Mouse (Mus musculus) lung, embryonic 14.5 days (tissue): ENCODE results near the gene Smpd3. TPM values are rescaled to one million over a fixed set of nuclear protein-coding genes. Genes with fewer than 3 reads are reported as not detected.

ENCODE experiments used
- ATAC-seq: fragments of 200-750 bp; cut with Nextera tagmentation; 2 replicates; pipeline ENCODE4 v1.8.0; 2017; ENCODE audit warnings: mild to moderate bottlenecking, moderate TSS enrichment, moderate library complexity; ENCODE audit not compliant: insufficient read depth
- DNase-seq: peaks from one replicate; pipeline ENCODE4 v3.0.0-alpha.2; 2015
- H3K27ac ChIP-seq: fragments of 300-500 bp; sonication (generic); 2 replicates; pipeline ENCODE4 v1.5.1; 2014; ENCODE audit warnings: low read depth, mild to moderate bottlenecking, moderate library complexity
- H3K27me3 ChIP-seq: fragments of 300-500 bp; sonication (generic); 2 replicates; pipeline ENCODE4 v1.6.1; 2014; ENCODE audit warnings: low read length, control low read depth; ENCODE audit not compliant: insufficient read depth
- H3K36me3 ChIP-seq: fragments of 300-500 bp; sonication (generic); 2 replicates; pipeline ENCODE4 v1.6.1; 2014; ENCODE audit warnings: control low read depth; ENCODE audit not compliant: insufficient read depth
- H3K4me1 ChIP-seq: fragments of 300-500 bp; sonication (generic); 2 replicates; pipeline ENCODE4 v1.6.1; 2014; ENCODE audit warnings: antibody characterized with exemption, control low read depth; ENCODE audit not compliant: insufficient read depth
- H3K4me2 ChIP-seq: fragments of 300-500 bp; sonication (generic); 2 replicates; pipeline ENCODE4 v1.6.1; 2014; ENCODE audit warnings: mild to moderate bottlenecking
- H3K4me3 ChIP-seq: fragments of 300-500 bp; sonication (generic); 2 replicates; pipeline ENCODE4 v1.5.1; 2014; ENCODE audit warnings: low read depth, low read length
- H3K9ac ChIP-seq: fragments of 300-500 bp; sonication (generic); 2 replicates; pipeline ENCODE4 v1.6.1; 2014
- H3K9me3 ChIP-seq: fragments of 300-500 bp; sonication (generic); 2 replicates; pipeline ENCODE4 v1.6.1; 2016; ENCODE audit warnings: low read depth, low read length, control low read depth
- CTCF ChIP-seq: IDR thresholded peaks from 2 replicates; pipeline ENCODE4 v1.5.1; 2016; ENCODE audit warnings: antibody characterized with exemption, low read depth
- WGBS: fragments of 180-500 bp; shearing (Covaris S2); extraction: QIAGEN DNeasy Blood & Tissue Kit; methylation state at CpG from one replicate; pipeline ENCODE4 v1.1.7; 2014; 5-methylcytosine and 5-hydroxymethylcytosine counted together
- polyA plus RNA-seq: library from polyadenylated mRNA; unstranded; fragments of >200 nt; fragmentation: Nextera tagmentation; extraction: Ambion mirVana; gene quantifications from 2 replicates; pipeline ENCODE4 v1.2.1, GENCODE M21; 2014

Gene Smpd3
- polyA plus RNA-seq, 1 experiment from 2014 or later: 0.93 TPM

DNA sequence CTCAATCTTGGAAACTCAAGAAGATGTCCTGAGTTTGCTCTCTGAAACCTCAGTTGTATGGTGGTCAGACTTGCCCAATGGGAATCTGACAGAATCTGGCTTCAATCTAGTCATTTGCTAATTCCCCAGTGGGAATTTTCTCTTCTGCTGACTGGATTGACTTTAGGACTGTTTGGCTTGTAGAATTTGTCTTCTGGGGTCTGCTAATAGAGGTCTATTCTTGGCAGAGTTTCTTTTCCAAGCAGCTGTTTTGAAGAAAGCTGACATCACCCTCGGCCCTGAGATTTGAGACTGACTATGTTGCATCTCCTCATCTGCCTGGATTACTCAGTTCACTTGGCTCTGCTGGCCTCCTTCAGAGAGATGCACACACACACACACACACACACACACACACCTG lies 38.9 kb downstream of the Smpd3 start:
- H3K27me3 ChIP-seq: no peaks in the 10 kb centered on the region
- no peak for TF ChIP-seq CTCF
- DNase-seq: no peak
- no peaks in the 10 kb centered on the region for H3K9me3 ChIP-seq
- no peak overlapping the region for H3K4me2 ChIP-seq
- 50% methylated on average over 1 of the region's 1 CpGs for WGBS
- H3K4me1 ChIP-seq: no peaks in the 10 kb centered on the region
- no peak overlapping the region for H3K27ac ChIP-seq
- ATAC-seq: no peak
- no peaks in the 10 kb centered on the region for H3K36me3 ChIP-seq
- H3K9ac ChIP-seq: no peak overlapping the region
- H3K4me3 ChIP-seq: no peak overlapping the region

DNA sequence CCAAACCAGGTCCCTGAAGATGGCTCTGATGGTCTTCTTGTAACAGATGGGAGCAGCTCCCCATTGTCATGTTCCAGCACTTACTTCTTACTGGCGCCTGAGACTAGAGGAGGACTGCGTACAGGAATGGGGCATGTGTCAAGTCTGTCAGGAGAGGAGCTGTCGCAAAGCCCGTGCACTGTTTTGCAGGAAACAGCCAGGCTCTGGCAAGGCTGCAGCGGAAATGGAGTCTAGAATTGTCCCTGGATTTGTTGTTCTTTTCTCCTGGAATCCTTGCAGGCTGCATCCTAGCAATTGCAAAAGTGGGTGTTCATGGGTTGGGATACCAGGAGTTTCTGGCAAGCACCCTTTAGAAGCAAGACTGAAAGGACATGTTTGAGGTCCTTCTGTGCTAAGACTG lies 39.5 kb downstream of the Smpd3 start:
- Histone ChIP-seq H3K9ac (no peak overlapping the region), H3K27me3 (no peaks in the 10 kb centered on the region), H3K4me2 (no peak overlapping the region), H3K36me3 (no peaks in the 10 kb centered on the region), H3K4me1 (no peaks in the 10 kb centered on the region), H3K9me3 (no peaks in the 10 kb centered on the region), H3K27ac (no peak overlapping the region; the same call in 1 of the 2 replicates), H3K4me3 (no peak overlapping the region)
- peak; percentile 34 for DNase-seq
- WGBS: 29% methylated on average over 5 of the region's 5 CpGs
- TF ChIP-seq CTCF: no peak
- no peak for ATAC-seq

DNA sequence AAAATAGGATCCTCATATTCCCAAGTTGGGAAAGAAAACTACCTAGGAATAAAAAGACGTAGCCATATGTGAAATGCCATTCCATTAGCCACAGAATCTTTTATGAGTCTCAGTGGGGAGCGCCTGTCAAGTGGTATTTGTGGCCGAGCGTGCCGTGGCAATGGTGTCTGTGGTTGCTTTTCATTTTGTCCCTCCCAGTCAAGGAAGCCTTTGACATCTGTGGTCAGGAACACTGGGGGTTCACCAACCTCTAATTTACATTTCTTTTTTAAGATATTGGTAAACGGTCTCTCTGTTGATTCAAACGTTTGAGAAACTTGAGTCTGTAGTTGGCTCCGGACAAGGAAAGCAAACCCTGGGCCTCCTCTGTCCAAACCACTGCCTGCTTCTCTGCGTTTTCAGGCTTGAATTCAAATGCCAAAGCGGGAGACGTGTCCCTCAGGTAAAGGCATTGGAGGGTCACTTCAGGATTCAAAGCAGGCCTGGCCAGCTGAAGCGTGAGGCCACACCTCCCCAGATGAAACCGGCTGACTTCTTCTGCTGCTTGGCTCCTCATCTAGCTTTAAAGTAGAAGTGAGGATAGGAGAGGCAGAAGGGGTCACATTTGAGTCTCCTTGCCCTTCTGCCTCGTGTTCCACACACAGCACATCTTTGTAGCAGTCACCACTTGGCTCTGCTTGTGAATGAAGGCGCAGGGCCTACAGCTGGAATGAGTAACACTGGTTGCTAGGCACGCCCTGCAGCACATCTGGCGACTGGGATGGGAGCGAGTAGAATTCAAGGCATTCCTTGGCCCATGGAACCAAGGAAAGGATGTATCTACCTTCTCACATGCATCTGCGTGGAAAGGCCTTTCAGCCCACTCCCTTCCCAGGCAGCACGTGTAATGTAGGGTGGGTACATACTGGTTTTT lies 45.0 kb downstream of the Smpd3 start:
- TF ChIP-seq CTCF: no peak

GRCm38 (mm10) chr8:106289464-106289863 lies 48.3 kb downstream of the Smpd3 start:
- no peak for TF ChIP-seq CTCF
- H3K4me2 ChIP-seq: no peak overlapping the region
- no peak overlapping the region for H3K27ac ChIP-seq
- no peak overlapping the region for H3K4me3 ChIP-seq
- no peaks in the 10 kb centered on the region for H3K36me3 ChIP-seq
- whole genome bisulfite sequencing: 35% methylated on average over 7 of the region's 7 CpGs
- DNase-seq (no peak), ATAC-seq (no peak)
- no peaks in the 10 kb centered on the region for H3K27me3 ChIP-seq
- no peaks in the 10 kb centered on the region for H3K4me1 ChIP-seq
- no peak overlapping the region for H3K9ac ChIP-seq
- H3K9me3 ChIP-seq: no peaks in the 10 kb centered on the region

More for the DNA sequence above, 45.0 kb downstream of the Smpd3 start:
- Histone ChIP-seq H3K4me1 (no peaks in the 10 kb centered on the region), H3K27ac (no peak overlapping the region), H3K36me3 (no peaks in the 10 kb centered on the region), H3K27me3 (no peaks in the 10 kb centered on the region), H3K9ac (no peak overlapping the region), H3K9me3 (no peaks in the 10 kb centered on the region), H3K4me2 (no peak overlapping the region), H3K4me3 (no peak overlapping the region)
- 71% methylated on average over 20 of the region's 20 CpGs for WGBS
- ATAC-seq: no peak
- DNase-seq: no peak

GRCm38 (mm10) chr8:106288732-106289131 lies 49.1 kb downstream of the Smpd3 start:
- 11% methylated on average over 3 of the region's 3 CpGs for WGBS
- ATAC-seq (no peak), DNase-seq (no peak)

GRCm38 (mm10) chr8:106287445-106287844 lies 50.3 kb downstream of the Smpd3 start:
- WGBS: 20% methylated on average over 2 of the region's 2 CpGs
- Histone ChIP-seq H3K9me3 (no peaks in the 10 kb centered on the region), H3K27me3 (no peaks in the 10 kb centered on the region), H3K4me1 (no peaks in the 10 kb centered on the region), H3K27ac (no peak overlapping the region), H3K36me3 (no peaks in the 10 kb centered on the region), H3K9ac (no peak overlapping the region), H3K4me2 (no peak overlapping the region), H3K4me3 (no peak overlapping the region)
- TF ChIP-seq CTCF: no peak
- DNase-seq: no peak
- ATAC-seq: no peak

More at GRCm38 (mm10) chr8:106288732-106289131, 49.1 kb downstream of the Smpd3 start:
- TF ChIP-seq CTCF: no peak
- Histone ChIP-seq H3K36me3 (no peaks in the 10 kb centered on the region), H3K4me1 (no peaks in the 10 kb centered on the region), H3K9ac (no peak overlapping the region), H3K9me3 (no peaks in the 10 kb centered on the region), H3K4me2 (no peak overlapping the region), H3K27ac (no peak overlapping the region), H3K4me3 (no peak overlapping the region), H3K27me3 (no peaks in the 10 kb centered on the region)

GRCm38 (mm10) chr8:106280844-106281243 lies 56.9 kb downstream of the Smpd3 start:
- Histone ChIP-seq H3K4me1 (no peaks in the 10 kb centered on the region), H3K36me3 (no peaks in the 10 kb centered on the region), H3K9ac (no peak overlapping the region), H3K4me3 (no peak overlapping the region), H3K27ac (no peak overlapping the region), H3K27me3 (no peaks in the 10 kb centered on the region), H3K9me3 (no peaks in the 10 kb centered on the region), H3K4me2 (no peak overlapping the region)
- no peak for DNase-seq
- 41% methylated on average over 4 of the region's 4 CpGs for WGBS
- TF ChIP-seq CTCF: no peak
- ATAC-seq: no peak
